Mouse (Mus musculus): ENCODE results near the gene Mrm1.
"Not testable (repeated sequence)": the region's sequence is repeated elsewhere in the genome, so short reads cannot be mapped to it uniquely, and the experiment has no call there.

The Mrm1 gene

DNA sequence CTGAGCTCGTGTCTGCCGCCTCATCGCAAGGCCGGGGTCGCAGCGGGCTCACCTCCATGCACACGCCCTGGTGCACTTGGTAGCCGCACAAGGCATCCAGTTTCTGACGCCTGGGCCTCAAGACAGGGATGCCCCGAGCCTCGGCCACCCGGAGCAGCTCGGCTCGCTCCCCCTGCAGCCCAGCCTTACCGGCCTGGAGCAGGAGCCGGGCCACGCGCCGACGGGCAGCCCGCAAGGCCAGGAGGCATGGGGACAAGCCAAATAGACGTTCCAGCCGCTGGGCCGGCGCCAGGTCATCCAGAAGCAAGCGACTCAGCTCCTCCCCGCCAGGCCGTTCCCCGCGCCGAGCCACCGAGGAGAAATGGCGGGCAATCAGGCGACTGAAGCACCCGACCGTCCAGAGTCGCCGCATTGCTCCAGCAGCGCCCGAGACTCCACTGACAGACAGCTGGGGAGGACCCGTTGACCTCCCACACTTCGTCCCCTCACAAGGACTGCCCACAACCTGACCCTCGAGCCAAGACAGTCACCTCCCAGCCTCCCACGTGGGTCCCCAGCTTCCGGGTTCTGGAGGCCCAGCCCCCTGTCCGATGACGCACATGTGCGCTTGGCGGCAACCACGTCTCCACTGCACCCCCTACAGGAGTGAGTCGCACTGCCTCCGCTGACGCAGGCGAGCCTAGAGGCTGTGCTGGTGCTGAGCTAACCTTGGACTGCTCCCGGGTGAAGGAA is at the start of gene Mrm1:
Mrm1 (minus strand) TSS at position 555 of the 732 bp plus-strand sequence.
- DNase-seq, result peak; percentile 98 to 99

DNA sequence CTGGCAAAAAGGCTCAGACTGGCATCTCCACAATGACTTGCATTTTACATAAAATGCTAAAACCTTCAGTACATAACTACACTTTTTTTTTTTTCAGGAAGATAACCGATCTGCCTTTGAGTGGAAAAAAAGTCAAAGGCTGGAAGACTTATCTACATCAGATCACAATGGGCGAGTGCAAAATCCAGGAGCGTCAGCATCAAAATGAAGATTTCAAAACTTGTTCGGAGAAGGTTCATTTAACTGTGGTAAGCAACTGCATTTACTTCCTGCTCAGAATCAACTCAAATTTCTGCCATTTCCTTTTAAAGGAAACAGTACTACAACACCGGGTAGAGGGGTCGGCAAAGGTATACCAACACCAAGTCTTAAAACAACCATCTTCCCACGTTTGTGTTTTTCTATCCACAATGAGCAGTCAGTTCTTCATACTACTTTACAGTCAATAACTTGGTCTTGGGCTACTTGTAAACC is 49.5 kb upstream of the Mrm1 start:
- DNase-seq, result no peak

DNA sequence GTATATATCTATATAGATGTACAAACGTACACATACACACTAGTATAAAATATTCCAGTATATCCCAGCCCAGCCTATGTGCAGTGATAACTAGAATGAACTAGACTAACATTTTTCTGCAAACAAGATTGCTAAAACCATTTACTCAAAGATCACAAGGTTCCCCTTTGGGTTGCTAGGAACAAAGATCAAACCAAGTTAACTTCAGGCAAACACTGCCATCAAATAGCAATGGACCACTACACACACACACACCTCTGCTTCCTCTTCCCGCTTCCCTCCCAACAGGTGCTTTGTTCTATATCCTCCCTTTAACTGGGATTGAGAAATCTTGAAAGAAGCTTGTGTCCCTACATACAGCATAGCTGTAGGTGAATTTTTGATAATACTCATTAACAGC is 48.3 kb upstream of the Mrm1 start:
- DNase-seq, result peak; percentile 24 to 44

DNA sequence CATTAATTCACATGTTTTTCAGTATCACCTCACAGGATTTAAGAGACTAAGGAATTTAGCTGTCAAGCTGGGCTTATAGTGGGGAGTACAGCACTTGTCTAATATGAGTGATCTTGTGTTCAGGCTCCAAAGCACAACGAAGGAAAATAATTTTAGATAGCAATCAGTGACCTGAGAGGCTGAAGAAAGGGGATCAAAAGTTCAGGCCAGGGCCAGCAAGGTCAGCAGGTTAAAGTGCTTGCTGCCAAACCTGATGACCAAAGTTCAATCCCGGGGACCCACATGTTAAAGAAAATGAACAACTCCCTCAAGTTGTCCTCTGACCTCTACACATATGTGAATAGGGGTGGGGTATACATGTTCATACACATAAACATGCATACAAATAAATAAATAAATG is 46.0 kb upstream of the Mrm1 start:
- peak; percentile 52 to 65 for DNase-seq

DNA sequence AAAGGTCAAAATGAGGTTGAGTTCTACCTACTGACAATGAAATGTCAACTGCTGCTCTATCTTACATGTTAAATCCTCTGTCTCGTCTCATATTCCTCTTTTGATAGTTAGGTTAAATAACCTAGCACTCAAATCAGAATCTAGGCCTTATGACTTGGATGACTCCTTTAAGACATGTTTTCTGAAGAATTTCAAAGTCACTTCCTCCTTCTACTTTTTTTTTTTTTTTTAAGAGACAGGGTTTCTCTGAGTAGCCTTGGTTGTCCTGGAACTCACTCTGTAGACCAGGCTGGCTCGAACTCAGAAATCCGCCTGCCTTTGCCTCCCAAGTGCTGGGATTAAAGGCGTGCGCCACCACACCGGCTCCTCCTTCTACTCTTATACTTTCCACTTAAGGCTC is 36.0 kb upstream of the Mrm1 start:
- no peak for DNase-seq

DNA sequence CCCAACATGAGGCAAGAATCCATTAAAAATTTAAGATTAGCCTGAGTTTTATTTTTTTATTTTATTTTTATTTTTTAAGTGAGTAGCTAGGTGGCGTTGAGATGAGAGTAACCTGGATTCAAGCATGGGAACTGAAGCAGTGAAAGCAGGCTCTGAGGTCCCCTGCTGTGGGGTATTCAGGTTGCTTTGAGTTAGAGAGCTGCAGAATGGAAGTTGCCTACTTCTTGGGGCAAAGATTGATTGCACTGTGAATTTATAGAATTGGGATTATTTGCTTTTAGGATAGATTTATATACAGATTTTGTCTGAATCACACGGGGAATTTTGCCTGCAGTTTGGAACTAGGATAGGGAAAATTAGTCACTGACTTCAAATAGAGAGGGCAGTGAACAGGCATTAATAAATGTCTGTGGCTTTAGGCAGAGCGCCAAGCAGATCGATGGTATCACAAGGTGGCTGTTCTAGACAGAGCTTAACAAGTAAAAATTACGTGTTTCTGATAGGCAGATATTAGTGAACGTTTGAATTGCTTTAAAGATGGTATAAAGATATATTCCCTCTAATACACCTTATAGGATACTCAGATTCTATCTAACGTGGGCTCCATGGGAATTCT is 28.3 kb upstream of the Mrm1 start:
- DNase-seq, result no peak

DNA sequence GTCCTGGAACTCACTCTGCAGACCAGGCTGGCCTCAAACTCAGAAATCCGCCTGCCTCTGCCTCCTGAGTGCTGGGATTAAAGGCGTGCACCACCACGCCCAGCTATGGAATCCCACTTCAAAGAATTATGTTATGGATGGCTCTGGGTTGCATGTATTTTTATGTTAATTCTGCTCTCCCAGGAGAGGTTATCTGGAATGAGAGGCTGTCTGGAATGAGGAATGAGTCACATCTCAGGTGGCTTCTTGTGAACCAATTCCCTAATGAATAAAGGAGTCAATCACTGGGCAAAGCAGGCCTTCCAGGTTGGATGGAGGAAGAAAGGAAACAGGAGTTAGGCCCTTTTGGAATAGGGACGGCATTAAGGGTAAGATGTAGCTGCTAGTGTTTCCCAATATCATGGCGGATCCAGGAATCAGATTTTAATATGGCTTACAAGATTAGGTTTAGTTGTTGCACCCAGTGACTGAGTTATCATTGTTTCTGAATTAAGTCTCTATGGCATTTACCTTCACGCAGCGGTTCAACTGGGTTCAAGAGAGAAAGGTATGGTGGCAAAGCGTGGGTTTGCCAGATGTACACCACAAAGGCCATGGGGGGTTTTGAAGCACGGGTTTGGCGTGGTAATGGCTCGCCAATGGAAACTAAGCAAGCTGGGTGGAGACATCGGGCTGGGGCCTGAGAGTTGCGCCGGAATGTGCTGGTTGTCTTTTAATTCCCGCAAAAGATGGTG is 27.6 kb upstream of the Mrm1 start:
- DNase-seq, result no peak

DNA sequence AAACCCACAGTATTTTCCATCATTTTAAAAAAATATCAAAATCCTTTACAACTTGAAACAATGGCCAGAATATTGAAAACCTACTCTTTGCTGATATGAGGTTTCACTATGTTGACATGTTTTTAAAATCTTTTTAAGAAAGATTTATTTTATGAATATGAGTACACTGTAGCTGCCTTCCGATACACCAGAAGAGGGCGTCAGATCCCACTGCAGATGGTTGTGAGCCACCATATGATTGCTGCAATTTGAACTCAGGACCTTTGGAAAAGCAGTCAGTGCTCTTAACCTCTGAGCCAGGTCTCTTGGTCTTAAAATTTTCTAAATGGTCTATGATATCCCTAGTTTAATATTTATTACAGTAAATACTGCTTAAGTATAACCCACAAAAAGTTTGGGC is 20.0 kb upstream of the Mrm1 start:
- no peak for DNase-seq

DNA sequence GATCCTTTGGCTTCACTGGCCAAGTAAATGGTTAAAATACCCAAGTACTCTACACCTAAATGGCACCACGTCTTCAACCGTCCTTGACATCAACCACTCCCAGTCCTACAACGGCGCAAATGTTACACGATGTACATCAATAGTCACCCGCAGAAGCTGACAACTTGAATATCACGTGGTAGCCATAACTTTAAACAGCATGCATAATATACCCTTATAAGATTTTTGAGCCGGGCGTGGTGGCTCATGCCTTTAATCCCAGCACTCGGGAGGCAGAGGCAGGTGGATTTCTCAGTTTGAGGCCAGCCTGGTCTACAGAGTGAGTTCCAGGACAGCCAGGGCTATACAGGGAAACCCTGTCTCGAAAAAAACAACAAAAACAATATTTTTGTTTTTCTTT is 10.2 kb upstream of the Mrm1 start:
- not testable (repeated sequence) for DNase-seq

DNA sequence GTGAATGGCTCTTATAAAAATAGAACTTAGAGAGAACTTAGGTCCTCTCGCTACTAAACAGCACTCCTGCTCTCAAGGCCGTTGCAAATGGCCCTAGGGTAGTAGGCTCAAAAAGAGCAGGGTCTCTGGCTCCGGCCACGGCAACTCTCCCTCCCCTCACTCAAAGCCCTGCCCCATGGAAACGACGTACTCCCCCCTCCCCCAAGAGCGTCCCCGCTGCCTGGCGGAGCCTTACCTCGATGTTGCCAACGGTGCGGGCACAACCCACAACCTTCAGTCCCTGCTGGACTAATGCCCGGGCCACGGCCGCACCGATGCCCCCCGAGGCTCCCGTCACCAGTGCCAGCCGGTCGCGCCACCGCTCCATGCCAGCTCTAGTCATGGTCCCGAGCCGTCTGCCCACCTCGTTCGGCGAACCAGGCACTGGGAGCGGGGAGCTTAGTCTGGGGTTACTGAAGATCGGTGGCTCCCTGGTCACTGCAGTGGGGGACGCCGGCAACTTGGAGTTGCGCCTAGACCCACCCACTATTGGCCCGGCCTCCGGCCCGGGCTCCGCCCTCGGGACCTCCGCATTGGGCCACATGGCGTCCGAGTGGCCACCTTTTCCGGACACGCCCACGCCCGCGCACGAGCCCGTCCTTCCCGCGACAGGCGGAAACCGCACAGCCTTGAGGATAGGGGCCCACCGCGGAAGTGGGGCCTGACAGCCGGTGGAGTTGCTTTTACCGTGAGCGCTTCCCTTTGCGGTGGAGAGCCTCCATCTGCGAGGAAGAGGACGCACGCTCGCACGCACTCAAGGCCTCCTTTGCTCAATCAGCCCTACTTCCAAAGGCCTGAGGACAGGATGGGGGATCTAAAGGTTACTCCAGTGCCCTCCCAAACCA is 9.4 kb upstream of the Mrm1 start, which contains the start of gene Dhrs11:
Dhrs11 (minus strand) TSS at position 479 of the 884 bp plus-strand sequence.
- peak; percentile 95 to 98 for DNase-seq

DNA sequence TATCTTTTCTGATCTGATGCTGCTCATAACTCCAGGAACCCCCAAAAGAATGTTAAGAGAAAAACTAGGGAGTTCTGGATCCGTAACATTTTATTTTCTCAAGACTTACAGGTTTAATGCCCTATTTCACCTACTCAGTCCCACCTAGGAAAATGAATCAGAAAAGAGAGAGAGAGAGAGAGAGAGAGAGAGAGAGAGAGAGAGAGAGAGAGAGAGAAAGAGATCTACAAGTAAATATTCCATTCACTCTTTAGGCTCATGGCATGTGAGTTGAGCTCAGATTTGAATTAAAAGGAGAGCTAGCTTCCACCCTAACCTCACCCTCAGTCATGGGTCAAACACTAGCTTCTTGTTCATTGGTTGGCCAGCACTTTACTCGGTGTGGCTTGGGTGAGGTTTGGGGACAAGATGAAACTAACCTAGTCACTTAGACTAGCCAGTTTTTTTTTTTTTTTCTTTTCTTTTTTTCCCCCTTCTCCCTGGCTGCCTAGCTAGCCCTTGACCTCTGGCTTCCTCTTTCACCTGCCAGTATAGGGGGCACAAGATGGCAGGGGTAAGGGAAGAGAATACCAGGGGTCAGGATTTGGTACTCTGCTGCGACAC is 8.7 kb upstream of the Mrm1 start:
- peak; percentile 23 to 27 for DNase-seq

DNA sequence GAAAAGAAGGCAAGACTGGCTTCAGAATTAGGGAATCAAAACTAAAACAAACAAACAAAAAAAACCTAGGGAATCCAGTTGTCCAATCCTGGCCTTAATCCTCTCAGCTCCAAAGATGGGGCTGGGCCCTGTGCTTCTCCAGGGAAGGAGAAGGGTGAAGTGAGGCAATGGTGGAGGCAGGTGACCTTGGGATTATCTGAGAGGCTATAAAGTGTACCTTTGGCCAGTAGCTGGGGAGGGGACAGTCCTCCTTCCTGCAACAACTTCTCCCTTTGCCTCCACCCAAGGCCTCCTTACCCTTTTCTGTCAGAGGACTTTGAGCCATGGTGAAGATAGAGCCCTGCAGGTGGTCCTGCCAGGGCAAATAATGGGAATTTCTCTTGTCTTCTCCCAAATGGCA is 8.2 kb upstream of the Mrm1 start:
- peak in 1 of 2 experiments; percentile 28 for DNase-seq

DNA sequence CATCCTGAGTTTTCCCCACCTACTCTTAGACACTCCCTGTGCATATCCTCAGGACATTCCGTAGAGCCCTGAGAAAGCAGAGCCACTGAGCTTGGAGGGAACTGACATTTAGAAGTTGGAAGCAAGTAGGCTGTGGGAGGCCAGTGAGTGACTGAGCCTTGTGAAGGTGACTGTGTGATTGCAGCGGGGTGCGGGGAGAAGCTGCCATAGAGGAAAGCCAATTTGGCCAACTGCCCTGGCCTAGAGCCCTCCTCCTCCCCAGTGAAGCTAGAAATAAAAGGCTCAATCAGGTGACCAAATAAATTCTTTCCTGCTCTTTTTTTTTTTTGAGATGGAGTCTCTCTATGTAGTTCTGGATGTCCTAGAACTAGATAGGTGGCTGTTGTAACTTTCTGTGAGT is 6.9 kb upstream of the Mrm1 start:
- DNase-seq, result peak; percentile 86 to 89

DNA sequence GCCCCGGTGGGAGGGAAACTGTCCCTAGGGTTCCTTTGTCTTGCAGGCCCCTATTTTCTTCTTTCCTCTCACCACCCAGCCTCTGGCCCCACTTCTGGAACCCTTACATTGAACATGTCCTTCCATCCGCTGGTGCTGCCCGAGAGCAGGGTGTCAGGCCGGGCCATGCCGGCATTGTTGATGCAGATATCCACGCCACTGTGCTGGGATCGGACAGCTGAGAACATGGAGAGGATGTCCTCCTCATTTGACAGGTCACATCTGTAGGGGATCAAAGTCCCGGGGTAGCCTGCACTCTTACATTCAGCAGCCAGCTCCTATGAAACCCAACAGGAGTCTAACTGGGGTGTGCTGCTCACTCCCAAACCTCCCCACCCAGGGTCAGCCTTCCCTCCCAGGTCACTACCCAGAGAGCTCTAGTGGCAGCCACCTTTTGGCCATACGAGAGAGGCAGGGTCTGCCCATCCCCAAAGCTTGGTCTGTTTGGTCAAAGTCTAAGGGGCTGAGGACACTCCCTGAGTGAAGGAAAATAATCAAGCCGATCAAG is 6.0 kb upstream of the Mrm1 start:
- DNase-seq, result no peak

DNA sequence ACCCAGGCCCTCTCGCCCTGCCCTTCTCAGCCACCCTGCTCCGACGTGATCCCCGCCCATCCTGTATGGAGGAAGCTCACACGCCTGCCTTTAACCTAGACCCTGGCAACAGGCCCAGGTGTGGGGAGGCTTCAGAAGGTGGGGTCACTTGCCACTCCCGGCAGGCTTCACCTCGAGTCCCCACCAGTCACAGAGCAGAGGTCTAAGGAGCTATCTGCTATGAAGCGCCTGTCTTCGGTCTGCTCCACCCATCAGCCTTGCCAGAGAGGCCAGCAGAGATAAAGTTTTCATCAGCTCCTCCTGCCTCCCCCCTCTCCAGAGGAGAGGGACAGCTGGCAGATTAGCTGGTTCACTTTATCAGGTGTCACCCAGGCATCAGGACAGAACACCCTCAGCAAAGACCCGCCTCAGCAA is 4.2 kb upstream of the Mrm1 start:
- no peak for DNase-seq

DNA sequence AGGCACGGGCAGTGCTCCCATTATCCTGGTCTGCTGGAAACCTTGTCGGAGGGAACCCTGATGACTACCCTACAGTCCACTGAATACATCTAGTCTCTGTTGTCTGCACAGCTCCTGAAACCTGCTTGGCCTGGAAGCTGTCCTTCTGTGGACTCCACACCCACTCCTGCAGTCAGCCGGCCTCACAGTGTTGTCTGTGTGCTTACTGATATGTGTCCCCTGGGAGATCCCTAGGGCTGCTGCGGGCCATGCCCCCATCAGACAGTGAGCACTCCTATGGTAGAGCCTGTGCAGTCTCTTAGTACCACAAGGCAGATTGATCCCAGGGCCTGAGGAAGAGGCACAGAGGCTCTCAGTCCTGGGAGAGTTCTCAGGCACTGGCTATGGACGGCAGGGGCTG is 3.2 kb upstream of the Mrm1 start:
- DNase-seq, result no peak

DNA sequence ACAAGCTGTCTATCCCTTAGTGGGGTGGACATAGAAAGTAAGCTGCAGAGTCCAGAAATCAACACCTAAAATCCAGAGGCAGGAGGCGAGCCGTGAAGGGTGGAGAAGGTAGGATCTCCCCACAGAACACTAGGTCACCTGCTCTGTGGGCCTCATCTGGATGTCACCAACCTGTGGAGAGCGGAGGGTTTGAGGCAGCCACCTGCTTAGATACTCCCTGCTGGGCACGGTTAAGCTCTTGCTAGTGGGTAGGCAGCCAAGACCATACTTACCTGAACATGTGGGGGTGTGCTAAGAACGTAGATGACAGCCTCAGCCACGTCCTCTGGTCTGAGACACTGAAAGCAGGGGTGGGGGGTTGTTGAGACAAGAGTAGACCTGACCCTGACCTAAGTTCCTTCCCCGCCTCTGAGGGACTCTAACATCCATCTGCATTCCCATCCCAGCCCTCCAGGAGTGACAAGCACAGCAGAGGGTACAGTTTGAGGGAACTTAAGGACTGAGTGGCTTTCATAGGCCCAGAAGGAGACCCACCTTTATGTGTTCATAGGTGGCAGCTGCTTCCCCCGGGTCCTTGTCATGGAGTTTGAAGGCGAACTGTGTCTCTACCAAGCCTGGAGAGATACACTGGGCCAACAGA is 1.9 kb upstream of the Mrm1 start:
- DNase-seq, result no peak

DNA sequence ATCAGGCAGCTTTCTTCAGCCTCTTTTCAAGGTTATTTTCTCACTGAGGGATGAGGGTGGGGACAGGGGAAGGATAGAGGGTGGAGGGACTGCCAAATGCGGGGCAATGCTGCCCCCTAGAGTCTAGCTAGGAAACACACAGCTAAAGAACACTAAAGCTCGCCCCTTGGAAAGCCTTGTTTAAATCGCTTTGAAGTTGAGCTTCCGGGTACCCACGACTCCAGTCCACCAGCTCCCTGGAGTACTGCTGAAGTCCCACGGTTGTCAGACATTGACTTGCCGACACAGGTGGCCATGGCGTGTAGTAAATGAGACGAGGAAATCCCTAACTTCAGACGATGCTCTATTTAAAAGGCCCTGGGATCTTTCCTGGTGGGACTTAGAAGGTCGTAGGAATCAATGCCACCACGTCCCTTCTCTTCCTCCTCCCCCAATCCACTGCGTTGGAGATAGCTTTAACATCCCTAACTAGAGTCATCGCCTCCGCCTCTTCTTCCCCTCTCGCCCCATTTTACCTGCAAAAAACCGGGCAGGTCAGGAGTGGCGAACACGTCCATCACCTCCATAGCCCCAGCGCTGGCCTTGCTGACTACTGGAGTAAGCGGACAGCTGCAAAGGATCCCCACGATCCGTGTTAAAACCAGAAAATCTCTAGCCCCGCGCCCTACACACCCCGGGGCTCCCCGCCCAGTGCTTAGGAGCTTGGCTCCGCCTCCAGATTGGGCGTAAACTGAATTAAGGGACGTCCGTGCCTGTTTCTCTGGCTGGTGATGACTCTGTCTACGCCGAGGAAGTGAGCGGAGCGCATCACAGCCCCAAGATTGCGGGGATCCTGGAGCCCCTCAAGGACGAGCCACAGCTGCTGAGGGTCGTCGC is 992 bp downstream of the Mrm1 start:
- peak; percentile 85 to 88 for DNase-seq

DNA sequence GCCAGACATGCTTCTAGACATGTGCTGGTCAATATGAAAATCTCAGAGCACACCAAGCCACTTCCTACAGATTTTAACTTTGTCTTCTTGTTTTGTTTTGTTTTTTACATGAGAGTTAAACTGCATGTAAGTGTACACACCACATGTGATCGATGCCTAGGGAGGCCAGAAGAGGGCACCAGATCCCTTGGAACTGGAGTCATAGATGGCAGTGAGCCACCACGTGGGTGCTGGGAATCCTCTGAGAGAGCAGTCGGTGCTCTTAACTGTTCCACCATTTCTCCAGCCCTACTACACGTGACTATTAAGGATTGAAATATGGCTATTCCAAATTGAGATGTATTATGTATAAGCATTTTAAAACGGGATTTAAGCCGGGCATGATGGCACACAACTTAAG is 2.0 kb downstream of the Mrm1 start:
- peak in 1 of 2 experiments; percentile 37 for DNase-seq

Measured in kidney, postnatal 36 days (tissue).